Mouse (Mus musculus): Measurements from ENCODE around the gene Asah2. TPM values are rescaled to one million over a fixed set of nuclear protein-coding genes. Genes with fewer than 3 reads are reported as not detected.
"Not testable (repeated sequence)": the region's sequence is repeated elsewhere in the genome, so short reads cannot be mapped to it uniquely, and the experiment has no call there.

Gene Asah2
- polyA plus RNA-seq (2015; fragmentation: Nextera tagmentation; extraction: Ambion mirVana): 0.79 and 1.7 TPM in 2 replicates

- no peaks in the 10 kb centered on the region for H3K9me3 ChIP-seq
- peak within 1 kb of the TSS; percentile 76 for H3K9ac ChIP-seq
- H3K4me3 ChIP-seq: peak within 1 kb of the TSS; percentile 58
- ATAC-seq (ENCODE audit: low FRiP score): peak; percentile 96
- peak within 1 kb of the TSS; percentile 71; the same call in 1 of the 2 replicates for H3K27ac ChIP-seq
- no peaks in the 10 kb centered on the region for H3K36me3 ChIP-seq
- H3K4me1 ChIP-seq (replicated peaks): peaks cover 4% of the 10 kb centered on the region
- H3K27me3 ChIP-seq: no peaks in the 10 kb centered on the region; the same call in 1 of the 2 replicates
- peak within 1 kb of the TSS; percentile 65 for H3K4me2 ChIP-seq
- WGBS: under 1% methylated on average over 27 of the region's 28 CpGs
Measured at GRCm38 (mm10) chr19:32107771-32108306, at the start of gene Asah2. Gene Asah2 (minus strand): TSS chr19:32108211.

DNA sequence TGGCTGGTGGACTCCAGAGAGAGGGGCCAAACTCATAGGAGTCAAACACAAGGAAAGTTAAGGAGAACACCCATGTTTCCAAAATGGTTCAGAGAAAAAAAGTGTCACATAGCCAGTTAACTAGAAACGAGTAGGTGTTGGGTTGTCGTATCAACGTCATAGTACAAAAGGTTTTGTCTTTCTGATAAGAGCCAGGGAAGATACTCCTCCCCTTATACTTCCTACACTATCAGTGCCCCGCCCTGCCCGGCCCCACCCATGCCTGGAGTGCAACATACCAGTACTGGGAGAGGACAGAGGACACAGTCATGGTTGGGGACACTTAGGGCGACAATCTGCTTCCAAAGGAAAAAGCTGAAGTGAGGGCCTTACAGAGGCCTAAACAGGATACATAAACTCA lies 49.0 kb upstream of the Asah2 start:
- no peak overlapping the region for H3K4me2 ChIP-seq
- no peak overlapping the region for H3K27ac ChIP-seq
- H3K9me3 ChIP-seq: no peaks in the 10 kb centered on the region
- 93% methylated on average over 6 of the region's 6 CpGs for WGBS
- peaks cover 12% of the 10 kb centered on the region for H3K36me3 ChIP-seq
- no peaks in the 10 kb centered on the region for H3K27me3 ChIP-seq
- no peak overlapping the region for H3K4me3 ChIP-seq
- H3K4me1 ChIP-seq (replicated peaks): no peaks in the 10 kb centered on the region
- no peak for ATAC-seq (ENCODE audit: low FRiP score)
- no peak overlapping the region for H3K9ac ChIP-seq

DNA sequence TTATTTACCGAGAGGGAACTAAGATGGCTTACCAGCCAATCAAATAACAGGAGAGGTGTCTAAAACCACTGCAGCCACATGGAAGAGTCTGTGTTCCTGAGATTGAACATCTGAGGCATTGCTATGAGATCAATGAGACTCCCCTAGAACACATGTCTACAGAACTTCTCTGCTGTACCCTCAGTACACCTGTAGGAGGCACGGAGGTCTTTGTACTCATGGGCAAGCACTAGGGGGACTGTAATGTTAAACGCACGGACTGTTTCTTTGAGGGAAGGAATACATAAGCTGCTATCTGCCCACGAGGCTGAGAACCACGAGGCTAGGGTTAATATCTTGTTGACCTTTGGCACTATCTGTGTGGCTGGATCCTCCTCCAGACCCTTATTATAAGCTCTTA lies 44.5 kb upstream of the Asah2 start:
- Histone ChIP-seq H3K27ac (no peak overlapping the region), H3K36me3 (no peaks in the 10 kb centered on the region), H3K4me1 (replicated peaks) (no peaks in the 10 kb centered on the region), H3K27me3 (no peaks in the 10 kb centered on the region), H3K4me3 (no peak overlapping the region), H3K9me3 (no peaks in the 10 kb centered on the region), H3K9ac (no peak overlapping the region), H3K4me2 (no peak overlapping the region)
- WGBS: 81% methylated on average over 6 of the region's 6 CpGs
- no peak for ATAC-seq (ENCODE audit: low FRiP score)

- WGBS: 91% methylated on average over 5 of the region's 5 CpGs
- Histone ChIP-seq H3K4me1 (replicated peaks) (no peaks in the 10 kb centered on the region), H3K4me2 (no peak overlapping the region), H3K27ac (no peak overlapping the region), H3K36me3 (no peaks in the 10 kb centered on the region), H3K27me3 (no peaks in the 10 kb centered on the region), H3K4me3 (no peak overlapping the region), H3K9me3 (no peaks in the 10 kb centered on the region), H3K9ac (no peak overlapping the region)
- no peak for ATAC-seq (ENCODE audit: low FRiP score)
Measured at GRCm38 (mm10) chr19:32148710-32149109, 40.7 kb upstream of the Asah2 start.

DNA sequence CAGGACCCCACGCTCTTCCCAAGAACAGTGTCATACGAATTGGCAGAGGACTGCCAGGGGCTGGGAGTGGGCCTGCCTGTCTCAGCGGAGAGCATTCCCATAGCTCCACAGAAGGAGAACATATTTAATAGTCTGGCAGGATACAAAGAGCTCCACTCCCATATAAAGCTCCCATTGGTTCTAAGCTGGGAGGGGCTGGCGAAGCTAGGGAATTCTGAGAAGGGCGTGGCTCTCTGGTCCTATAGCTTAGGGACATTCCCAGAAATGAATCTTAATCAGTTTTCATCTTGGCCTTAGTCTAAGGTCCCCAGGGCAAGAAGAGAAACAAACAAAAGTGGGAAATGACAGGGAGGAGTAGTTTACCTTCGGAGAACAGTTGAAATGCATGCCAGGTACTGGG lies 34.4 kb upstream of the Asah2 start:
- no peaks in the 10 kb centered on the region for H3K27me3 ChIP-seq
- WGBS: 91% methylated on average over 6 of the region's 6 CpGs
- H3K4me3 ChIP-seq: no peak overlapping the region
- no peak overlapping the region for H3K4me2 ChIP-seq
- no peaks in the 10 kb centered on the region for H3K9me3 ChIP-seq
- H3K9ac ChIP-seq: no peak overlapping the region
- H3K27ac ChIP-seq: no peak overlapping the region
- no peaks in the 10 kb centered on the region for H3K36me3 ChIP-seq
- ATAC-seq (ENCODE audit: low FRiP score): no peak
- no peaks in the 10 kb centered on the region for H3K4me1 ChIP-seq (replicated peaks)

DNA sequence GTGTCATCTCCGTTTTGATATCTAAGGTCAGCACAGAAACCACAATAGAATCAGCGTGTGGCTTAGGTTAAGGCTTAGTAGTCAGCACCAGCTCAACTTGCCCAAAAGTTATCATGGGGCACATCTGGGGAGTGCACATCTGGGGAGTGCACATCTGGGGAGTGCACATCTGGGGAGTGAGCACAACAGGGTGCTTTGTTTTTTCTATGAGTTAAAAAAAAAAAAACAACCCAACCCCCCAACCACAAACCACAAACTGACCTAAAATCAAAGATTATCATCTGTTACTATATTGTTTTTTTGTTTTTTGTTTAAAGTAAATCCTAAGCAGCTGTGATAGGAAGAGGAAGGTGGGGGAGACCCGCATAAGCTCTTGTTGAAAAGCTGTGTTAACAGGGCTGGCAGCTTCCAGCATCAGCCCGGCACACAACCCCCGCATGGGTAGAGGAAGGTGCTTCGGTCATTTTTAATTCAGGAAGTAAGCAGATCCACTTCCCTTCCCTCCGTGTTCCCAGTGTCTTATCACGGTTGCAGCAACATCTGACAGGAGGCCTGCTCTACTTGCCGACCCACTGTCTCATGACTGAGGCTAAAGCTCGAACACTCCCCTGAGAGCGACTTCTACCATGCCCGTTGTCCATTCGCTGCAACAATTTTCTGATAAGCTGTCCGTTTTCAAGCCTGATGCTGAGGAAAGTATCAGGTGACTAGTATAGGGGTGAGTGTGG lies 30.5 kb upstream of the Asah2 start:
- 85% methylated on average over 14 of the region's 14 CpGs for WGBS
- Histone ChIP-seq H3K4me2 (no peak overlapping the region), H3K4me1 (replicated peaks) (peaks cover 4% of the 10 kb centered on the region), H3K9me3 (no peaks in the 10 kb centered on the region), H3K27me3 (no peaks in the 10 kb centered on the region), H3K9ac (no peak overlapping the region), H3K27ac (no peak overlapping the region), H3K4me3 (no peak overlapping the region), H3K36me3 (no peaks in the 10 kb centered on the region)
- no peak for ATAC-seq (ENCODE audit: low FRiP score)

DNA sequence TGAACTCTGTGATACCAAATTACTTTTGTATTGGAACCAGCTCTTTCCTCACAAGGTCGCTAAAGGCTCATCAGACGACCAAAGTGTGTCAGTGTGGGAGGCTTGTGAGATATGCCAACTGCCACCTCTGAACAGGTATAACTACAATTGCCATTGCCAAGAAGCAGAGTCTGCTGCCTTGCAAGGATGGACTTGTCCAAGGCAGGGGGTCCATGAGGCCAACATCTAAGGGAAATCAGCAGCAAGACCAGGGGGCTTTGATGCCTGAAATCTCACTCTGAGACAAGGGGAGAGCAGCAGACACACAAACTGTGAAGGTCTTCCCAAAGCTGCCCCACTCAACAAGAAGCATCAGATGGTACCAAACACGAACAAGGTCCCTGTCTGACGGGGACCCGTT lies 29.9 kb upstream of the Asah2 start:
- H3K27ac ChIP-seq: no peak overlapping the region
- H3K9me3 ChIP-seq: no peaks in the 10 kb centered on the region
- no peaks in the 10 kb centered on the region for H3K27me3 ChIP-seq
- no peak overlapping the region for H3K4me3 ChIP-seq
- H3K4me1 ChIP-seq (replicated peaks): peaks cover 4% of the 10 kb centered on the region
- H3K4me2 ChIP-seq: no peak overlapping the region
- no peaks in the 10 kb centered on the region for H3K36me3 ChIP-seq
- no peak overlapping the region for H3K9ac ChIP-seq
- ATAC-seq (ENCODE audit: low FRiP score): no peak
- 86% methylated on average over 5 of the region's 5 CpGs for WGBS

DNA sequence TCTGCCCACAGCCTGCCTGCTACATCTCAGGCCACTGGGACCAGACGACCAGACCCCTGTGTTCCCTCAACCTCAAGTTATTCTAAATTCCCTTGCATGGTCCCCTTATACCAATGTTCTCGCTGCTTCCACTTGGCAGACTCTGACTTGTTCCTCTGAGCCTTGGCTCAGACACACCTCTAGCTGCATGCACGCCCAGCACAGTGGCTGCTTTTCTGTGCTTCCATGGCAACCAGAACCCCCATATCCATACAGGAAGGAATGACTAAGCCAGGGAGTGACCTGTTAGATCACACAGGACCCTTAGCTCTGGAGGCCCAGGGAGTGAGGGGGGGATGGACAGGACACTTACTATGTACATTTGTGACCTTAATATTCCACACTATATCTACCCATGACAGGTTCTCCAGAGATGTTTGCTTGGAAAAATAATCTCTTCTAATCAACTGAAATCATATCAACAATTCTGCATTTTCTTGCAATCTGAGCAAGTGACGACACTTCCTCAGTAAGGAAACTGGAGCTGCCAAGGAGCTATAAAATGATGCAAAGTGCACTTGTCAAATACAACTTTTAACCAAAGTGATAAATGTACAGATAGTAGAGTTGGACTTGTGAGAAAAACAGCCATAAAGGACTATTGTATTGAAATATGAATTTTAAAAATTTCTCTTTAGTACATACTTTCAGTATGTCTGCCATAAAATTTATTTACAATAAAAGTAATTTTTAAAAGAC lies 29.0 kb upstream of the Asah2 start:
- H3K4me1 ChIP-seq (replicated peaks): peaks cover 4% of the 10 kb centered on the region
- 42% methylated on average over 4 of the region's 4 CpGs for WGBS
- no peak for ATAC-seq (ENCODE audit: low FRiP score)

DNA sequence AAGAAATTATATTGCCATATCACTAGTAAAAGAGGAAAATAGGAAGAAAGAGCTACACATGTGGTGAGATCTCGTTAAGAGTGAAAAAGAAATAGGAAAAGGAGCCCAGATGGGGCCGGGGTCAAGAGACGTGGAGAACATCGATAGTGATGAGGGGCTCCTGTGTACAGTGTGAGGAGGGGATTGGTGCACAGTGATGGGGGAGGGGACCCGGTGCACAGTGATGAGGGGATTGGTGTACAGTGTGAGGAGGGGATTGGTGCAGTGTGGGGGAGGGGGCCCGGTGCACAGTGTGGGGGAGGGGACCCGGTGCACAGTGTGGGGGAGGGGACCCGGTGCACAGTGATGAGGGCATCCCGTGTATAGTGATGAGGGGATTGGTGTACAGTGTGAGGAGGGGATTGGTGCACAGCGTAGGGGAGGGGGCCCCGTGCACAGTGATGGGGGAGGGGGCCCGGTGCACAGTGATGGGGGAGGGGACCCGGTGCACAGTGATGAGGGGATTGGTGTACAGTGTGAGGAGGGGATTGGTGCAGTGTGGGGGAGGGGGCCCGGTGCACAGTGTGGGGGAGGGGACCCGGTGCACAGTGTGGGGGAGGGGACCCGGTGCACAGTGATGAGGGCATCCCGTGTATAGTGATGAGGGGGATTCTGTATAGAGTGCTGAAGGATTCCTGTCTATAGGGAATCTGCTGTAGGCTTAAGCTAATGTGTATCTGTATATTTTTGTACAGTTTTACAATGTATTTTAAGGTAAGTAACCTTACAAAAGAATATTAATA lies 23.9 kb upstream of the Asah2 start:
- H3K4me1 ChIP-seq (replicated peaks); H3K27ac ChIP-seq; H3K4me3 ChIP-seq; H3K9ac ChIP-seq; H3K9me3 ChIP-seq; H3K4me2 ChIP-seq; H3K27me3 ChIP-seq; H3K36me3 ChIP-seq: not testable (repeated sequence)
- peak; percentile 75 for ATAC-seq (ENCODE audit: low FRiP score)
- 93% methylated on average over 14 of the region's 17 CpGs for WGBS

More for the DNA sequence above, 29.0 kb upstream of the Asah2 start:
- Histone ChIP-seq H3K27ac (no peak overlapping the region), H3K27me3 (no peaks in the 10 kb centered on the region), H3K9ac (no peak overlapping the region), H3K36me3 (no peaks in the 10 kb centered on the region), H3K4me3 (no peak overlapping the region), H3K9me3 (no peaks in the 10 kb centered on the region), H3K4me2 (no peak overlapping the region)

DNA sequence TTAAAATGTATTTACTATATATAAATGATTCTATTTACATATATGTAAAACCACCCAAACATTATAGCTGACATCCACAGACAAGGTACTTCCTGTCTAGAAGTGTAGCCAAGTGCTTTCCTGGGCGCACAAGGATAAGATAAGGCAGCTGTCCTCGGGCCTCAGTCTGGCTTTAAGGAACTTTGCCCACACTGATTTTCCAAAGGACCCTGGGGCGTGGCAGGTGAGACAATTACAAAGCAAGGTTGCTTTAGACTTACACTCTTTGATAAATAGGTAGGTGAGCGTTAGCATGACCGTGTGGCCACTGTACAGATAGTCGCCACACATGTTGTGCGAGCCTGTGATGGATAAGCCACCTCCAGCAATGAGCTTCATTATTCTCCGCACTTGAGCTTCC lies 21.3 kb upstream of the Asah2 start:
- H3K27me3 ChIP-seq: no peaks in the 10 kb centered on the region
- no peak overlapping the region for H3K4me3 ChIP-seq
- H3K4me2 ChIP-seq: no peak overlapping the region
- no peaks in the 10 kb centered on the region for H3K4me1 ChIP-seq (replicated peaks)
- H3K27ac ChIP-seq: no peak overlapping the region
- H3K36me3 ChIP-seq: no peaks in the 10 kb centered on the region; the same call in 1 of the 2 replicates
- no peak for ATAC-seq (ENCODE audit: low FRiP score)
- H3K9ac ChIP-seq: no peak overlapping the region
- WGBS: 91% methylated on average over 8 of the region's 8 CpGs
- no peaks in the 10 kb centered on the region for H3K9me3 ChIP-seq

DNA sequence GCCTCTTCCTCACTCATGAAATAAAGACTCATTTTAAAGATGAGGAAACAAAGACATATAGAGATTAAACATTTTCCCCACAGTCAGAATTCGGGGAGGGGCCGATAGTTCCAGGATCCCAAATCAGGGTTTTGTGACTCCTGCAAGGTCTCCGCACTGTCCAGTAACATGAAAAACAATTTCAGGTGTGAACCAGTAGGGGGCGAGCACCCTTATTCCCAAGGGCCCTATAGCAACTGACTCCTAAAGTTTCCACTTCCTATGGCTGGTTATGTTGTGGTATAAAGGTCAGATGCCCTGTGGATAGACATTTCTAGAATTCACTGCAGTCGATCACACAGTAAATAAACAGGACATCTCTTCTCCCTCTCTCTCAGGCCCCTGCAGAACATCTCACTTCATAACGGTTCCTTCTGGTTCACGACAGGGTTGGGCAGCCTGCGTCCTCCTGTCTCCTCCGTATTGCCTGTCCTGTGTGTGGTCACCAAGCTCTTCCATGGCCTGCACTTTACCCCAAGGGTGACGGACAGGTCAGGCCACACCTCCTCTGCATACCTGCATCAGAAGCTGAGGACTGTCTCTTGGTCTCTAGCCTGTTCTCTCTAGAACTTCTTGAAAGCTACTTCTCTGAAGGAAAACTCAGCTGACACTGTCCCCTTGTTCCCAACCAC lies 19.3 kb upstream of the Asah2 start:
- no peak for ATAC-seq (ENCODE audit: low FRiP score)
- WGBS: 77% methylated on average over 10 of the region's 10 CpGs
- Histone ChIP-seq H3K27me3 (no peaks in the 10 kb centered on the region), H3K9me3 (no peaks in the 10 kb centered on the region), H3K27ac (no peak overlapping the region), H3K9ac (no peak overlapping the region), H3K36me3 (peaks cover 6% of the 10 kb centered on the region; the same call in 1 of the 2 replicates), H3K4me1 (replicated peaks) (no peaks in the 10 kb centered on the region), H3K4me2 (no peak overlapping the region), H3K4me3 (no peak overlapping the region)

GRCm38 (mm10) chr19:32124155-32124554 lies 16.1 kb upstream of the Asah2 start:
- H3K9me3 ChIP-seq: no peaks in the 10 kb centered on the region
- H3K4me2 ChIP-seq: no peak overlapping the region
- H3K4me1 ChIP-seq (replicated peaks): no peaks in the 10 kb centered on the region
- H3K4me3 ChIP-seq: no peak overlapping the region
- no peak overlapping the region for H3K27ac ChIP-seq
- ATAC-seq (ENCODE audit: low FRiP score): no peak
- H3K27me3 ChIP-seq: no peaks in the 10 kb centered on the region
- no peak overlapping the region for H3K9ac ChIP-seq
- 99% methylated on average over 9 of the region's 9 CpGs for WGBS
- peaks cover 6% of the 10 kb centered on the region; the same call in 1 of the 2 replicates for H3K36me3 ChIP-seq

Measured in hindbrain, embryonic 13.5 days (tissue).